Mouse (Mus musculus) midbrain, postnatal 0 days (tissue): Measurements from ENCODE around the gene Gna11. TPM values are rescaled to one million over a fixed set of nuclear protein-coding genes. Genes with fewer than 3 reads are reported as not detected.

ENCODE experiments used
- ATAC-seq: fragments of 200-750 bp; cut with Nextera tagmentation; 2 replicates; pipeline ENCODE4 v1.8.0; 2017; ENCODE audit warnings: moderate number of reproducible peaks, mild to moderate bottlenecking, moderate TSS enrichment, moderate library complexity; ENCODE audit not compliant: low FRiP score
- DNase-seq: peaks from one replicate; pipeline ENCODE4 v3.0.0-alpha.2; 2015; ENCODE audit warnings: low spot score
- H3K27ac ChIP-seq: fragments of 300-500 bp; sonication (generic); 2 replicates; pipeline ENCODE4 v1.5.1; 2014; ENCODE audit warnings: low read depth, mild to moderate bottlenecking, low read length, mixed read lengths
- H3K27me3 ChIP-seq: fragments of 300-500 bp; sonication (generic); 2 replicates; pipeline ENCODE4 v1.6.1; 2014; ENCODE audit warnings: low read length, control low read depth, mixed read lengths; ENCODE audit not compliant: insufficient read depth
- H3K36me3 ChIP-seq: fragments of 300-500 bp; sonication (generic); 2 replicates; pipeline ENCODE4 v1.6.1; 2014; ENCODE audit warnings: low read length, control low read depth, mixed read lengths; ENCODE audit not compliant: insufficient read depth
- H3K4me1 ChIP-seq: fragments of 300-500 bp; sonication (generic); 2 replicates; pipeline ENCODE4 v1.6.1; 2014; ENCODE audit warnings: mild to moderate bottlenecking, control low read depth, antibody characterized with exemption, low read length, mixed read lengths; ENCODE audit not compliant: insufficient read depth
- H3K4me2 ChIP-seq: fragments of 300-500 bp; sonication (generic); 2 replicates; pipeline ENCODE4 v1.6.1; 2014; ENCODE audit warnings: low read depth, mild to moderate bottlenecking, low read length, mixed read lengths; ENCODE audit not compliant: poor library complexity, severe bottlenecking
- H3K4me3 ChIP-seq: fragments of 300-500 bp; sonication (generic); 2 replicates; pipeline ENCODE4 v1.5.1; 2014; ENCODE audit warnings: low read depth, mild to moderate bottlenecking, low read length, moderate library complexity
- H3K9ac ChIP-seq: fragments of 300-500 bp; sonication (generic); replicated peaks from 2 replicates; pipeline ENCODE4 v1.6.1; 2014; ENCODE audit warnings: mild to moderate bottlenecking, low read length, moderate library complexity, mixed read lengths; ENCODE audit not compliant: poor library complexity, severe bottlenecking
- H3K9me3 ChIP-seq: fragments of 300-500 bp; sonication (generic); 2 replicates; pipeline ENCODE4 v1.6.1; 2016; ENCODE audit warnings: low read length, control low read depth
- CTCF ChIP-seq: IDR thresholded peaks from 2 replicates; pipeline ENCODE4 v1.5.1; 2016; ENCODE audit warnings: antibody characterized with exemption, mild to moderate bottlenecking
- WGBS: fragments of 180-500 bp; shearing (Covaris S2); extraction: QIAGEN DNeasy Blood & Tissue Kit; methylation state at CpG from one replicate; pipeline ENCODE4 v1.1.7; 2014; 5-methylcytosine and 5-hydroxymethylcytosine counted together
- polyA plus RNA-seq: library from polyadenylated mRNA; unstranded; fragments of >200 nt; fragmentation: Nextera tagmentation; extraction: Ambion mirVana; gene quantifications from 2 replicates; pipeline ENCODE4 v1.2.1, GENCODE M21; 2015
- total RNA-seq: library from RNA; depleted of rRNA; stranded (reverse); fragments of >200 nt; gene quantifications from 2 replicates; pipeline ENCODE4 v1.2.3, GENCODE M21; 2014; rRNA removed

Gene Gna11
- total RNA-seq (108 and 130 TPM in 2 replicates), polyA plus RNA-seq (107 and 108 TPM in 2 replicates)

DNA sequence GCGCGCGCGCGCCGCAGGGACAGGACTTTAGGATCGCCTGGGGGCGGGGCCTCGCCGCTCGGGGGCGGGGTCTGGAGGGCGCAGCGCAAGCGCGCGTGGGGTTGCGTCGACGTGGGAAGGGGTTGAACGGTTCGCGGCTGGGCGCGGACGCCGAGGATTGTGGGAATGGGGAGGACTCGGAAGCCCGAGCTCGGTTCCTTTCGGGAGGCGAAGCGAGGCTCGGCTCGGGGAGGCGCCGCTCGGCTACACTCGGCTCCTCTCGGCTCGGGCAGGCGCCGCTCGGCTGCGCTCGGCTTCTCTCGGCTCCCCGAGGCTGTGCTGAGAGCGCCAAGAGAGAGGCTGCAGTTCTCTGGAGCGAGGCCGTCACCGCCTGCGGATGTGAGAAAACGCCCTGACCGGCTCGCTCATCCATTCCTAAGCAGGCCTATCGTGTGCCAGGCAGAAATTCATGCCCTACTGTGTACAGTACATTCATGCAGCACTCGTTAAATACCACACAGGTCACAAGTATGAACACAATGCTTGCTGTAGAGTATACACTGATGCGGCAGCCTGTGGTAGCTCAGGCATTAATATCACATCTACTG lies at the start of gene Gna11:
TSS of gene Gna11 (minus strand) at position 30 of the 587 bp plus-strand sequence.
- Histone ChIP-seq H3K27ac (peak within 1 kb of the TSS; percentile 89), H3K27me3 (no peaks in the 10 kb centered on the region), H3K4me2 (peak within 1 kb of the TSS; percentile 94), H3K4me1 (peaks cover 20% of the 10 kb centered on the region), H3K9ac (peak within 1 kb of the TSS; percentile 93), H3K4me3 (peak within 1 kb of the TSS; percentile 95), H3K9me3 (no peaks in the 10 kb centered on the region), H3K36me3 (no peaks in the 10 kb centered on the region)
- peak; percentile 99 for DNase-seq
- peak; percentile 95 for ATAC-seq
- peak; percentile 14; the same call in 1 of the 2 replicates for TF ChIP-seq CTCF
- WGBS = 1% methylated on average over 47 of the region's 59 CpGs

DNA sequence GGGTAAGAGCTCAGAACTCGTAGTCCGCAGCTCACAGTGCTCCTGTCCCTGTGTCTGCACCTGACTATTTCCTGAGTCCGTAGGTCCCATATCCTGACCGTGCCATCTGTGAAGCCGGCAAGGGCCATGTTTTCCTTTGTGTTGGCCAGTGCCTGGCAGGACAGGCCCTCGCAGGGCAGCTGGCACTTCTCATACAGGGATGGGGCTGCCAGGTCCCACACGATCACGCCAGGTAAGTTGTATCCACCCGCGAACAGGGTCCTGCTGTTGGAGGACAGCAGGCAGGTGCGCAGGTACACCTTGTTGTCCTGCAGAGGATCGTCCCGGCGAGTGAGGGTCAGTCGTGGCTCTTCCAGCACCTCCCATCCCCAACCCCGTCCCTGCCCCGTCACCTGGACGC lies 48.9 kb upstream of the Gna11 start:
- Histone ChIP-seq H3K36me3 (peaks cover 2% of the 10 kb centered on the region; the same call in 1 of the 2 replicates), H3K27ac (no peak overlapping the region), H3K9ac (no peak overlapping the region), H3K4me2 (no peak overlapping the region), H3K4me3 (no peak overlapping the region), H3K27me3 (peaks cover 26% of the 10 kb centered on the region), H3K4me1 (peaks cover 18% of the 10 kb centered on the region; the same call in 1 of the 2 replicates), H3K9me3 (no peaks in the 10 kb centered on the region)
- DNase-seq = no peak
- ATAC-seq = no peak
- TF ChIP-seq CTCF = no peak
- WGBS = 85% methylated on average over 18 of the region's 18 CpGs

DNA sequence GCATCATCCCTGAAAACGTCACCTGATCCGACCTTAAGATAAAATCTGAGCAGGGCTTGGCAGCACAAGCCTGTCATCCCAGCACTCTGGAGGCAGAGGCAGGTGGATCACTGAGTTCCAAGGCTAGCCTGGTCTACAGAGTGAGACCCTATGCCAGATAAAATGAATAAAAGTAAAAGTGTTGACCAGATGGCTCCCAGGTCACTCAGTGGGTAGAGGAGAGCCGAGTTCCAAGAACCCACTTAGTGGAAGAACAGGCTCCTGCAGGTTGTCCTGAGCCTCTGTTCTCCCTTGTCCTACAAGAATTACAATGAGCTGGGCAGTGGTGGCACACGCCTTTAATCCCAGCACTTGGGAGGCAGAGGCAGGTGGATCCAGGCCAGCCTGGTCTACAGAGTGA lies 48.2 kb upstream of the Gna11 start:
- Histone ChIP-seq H3K36me3 (peaks cover 2% of the 10 kb centered on the region; the same call in 1 of the 2 replicates), H3K9me3 (no peaks in the 10 kb centered on the region), H3K4me3 (no peak overlapping the region), H3K27me3 (peaks cover 26% of the 10 kb centered on the region), H3K4me2 (no peak overlapping the region), H3K4me1 (peaks cover 18% of the 10 kb centered on the region; the same call in 1 of the 2 replicates), H3K9ac (no peak overlapping the region), H3K27ac (no peak overlapping the region)
- TF ChIP-seq CTCF = no peak
- ATAC-seq (no peak), DNase-seq (no peak)
- WGBS = 66% methylated on average over 4 of the region's 4 CpGs

DNA sequence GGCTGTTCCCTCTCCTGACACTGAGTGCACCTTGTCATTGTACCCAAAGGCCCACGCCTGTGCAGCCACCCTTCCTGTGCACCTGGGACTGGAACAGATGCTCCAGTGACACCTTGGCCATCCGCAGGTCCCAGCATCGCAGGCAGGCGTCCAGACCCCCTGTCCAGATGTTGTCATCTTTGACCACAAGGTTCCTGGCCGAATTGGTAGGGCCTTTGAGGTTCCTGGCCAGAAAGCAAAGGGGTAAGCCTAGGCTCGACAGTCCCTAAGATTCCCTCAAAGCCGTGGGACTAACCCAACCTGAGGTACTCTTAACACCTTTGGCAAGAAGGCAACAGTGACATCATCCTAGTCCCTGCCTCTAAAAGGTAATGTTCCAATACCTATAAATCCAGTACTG lies 47.6 kb upstream of the Gna11 start:
- no peaks in the 10 kb centered on the region for H3K9me3 ChIP-seq
- ATAC-seq (no peak), DNase-seq (no peak)
- H3K4me2 ChIP-seq = no peak overlapping the region
- no peak for TF ChIP-seq CTCF
- no peak overlapping the region for H3K4me3 ChIP-seq
- no peak overlapping the region for H3K9ac ChIP-seq
- H3K27ac ChIP-seq = no peak overlapping the region
- H3K4me1 ChIP-seq = peaks cover 18% of the 10 kb centered on the region; the same call in 1 of the 2 replicates
- peaks cover 4% of the 10 kb centered on the region; the same call in 1 of the 2 replicates for H3K36me3 ChIP-seq
- WGBS = 79% methylated on average over 7 of the region's 7 CpGs
- H3K27me3 ChIP-seq = peaks cover 23% of the 10 kb centered on the region

DNA sequence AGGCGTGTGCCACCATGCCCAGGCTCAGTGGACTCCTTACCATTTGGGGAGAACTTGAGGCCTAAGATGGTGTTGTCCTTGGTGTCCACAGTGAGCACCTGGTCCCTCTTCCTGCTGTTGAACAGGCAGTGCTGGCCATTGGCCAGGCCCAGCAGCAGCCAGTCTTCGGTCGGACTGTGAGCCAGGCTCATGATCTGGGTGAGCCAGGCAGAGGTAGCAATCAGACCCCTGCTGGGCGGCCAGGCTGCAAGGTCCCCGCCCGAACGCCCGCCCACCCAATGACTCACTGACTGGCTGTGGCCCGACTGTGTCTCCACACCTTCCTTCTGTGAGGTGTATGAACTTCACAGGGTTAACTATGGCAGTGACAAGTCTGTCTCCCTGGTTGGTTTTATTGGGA lies 46.9 kb upstream of the Gna11 start:
- no peak overlapping the region for H3K4me3 ChIP-seq
- DNase-seq (no peak), ATAC-seq (no peak)
- no peak for TF ChIP-seq CTCF
- H3K36me3 ChIP-seq = peaks cover 10% of the 10 kb centered on the region; the same call in 1 of the 2 replicates
- no peak overlapping the region for H3K4me2 ChIP-seq
- peaks cover 23% of the 10 kb centered on the region for H3K27me3 ChIP-seq
- H3K9me3 ChIP-seq = no peaks in the 10 kb centered on the region
- H3K27ac ChIP-seq = no peak overlapping the region
- H3K4me1 ChIP-seq = peaks cover 13% of the 10 kb centered on the region; the same call in 1 of the 2 replicates
- no peak overlapping the region for H3K9ac ChIP-seq
- 69% methylated on average over 9 of the region's 9 CpGs for WGBS

DNA sequence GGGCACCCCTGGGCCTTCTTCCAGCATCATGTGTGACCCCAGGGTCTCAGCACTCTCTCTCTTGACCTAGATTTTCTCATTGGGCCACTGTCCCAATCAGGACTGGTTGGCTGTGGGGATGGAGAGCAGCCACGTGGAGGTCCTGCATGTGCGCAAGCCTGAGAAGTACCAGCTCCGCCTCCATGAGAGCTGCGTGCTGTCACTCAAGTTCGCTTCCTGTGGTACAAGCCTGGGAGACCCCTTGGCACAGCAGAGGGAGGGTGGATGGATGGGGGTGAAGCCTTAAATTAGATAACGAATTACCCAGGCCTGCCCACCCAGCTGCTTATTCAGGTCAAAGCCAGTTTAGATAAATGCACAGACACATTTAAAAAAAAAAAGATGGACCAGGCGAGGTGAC lies 43.7 kb upstream of the Gna11 start:
- WGBS = 74% methylated on average over 7 of the region's 7 CpGs
- Histone ChIP-seq H3K4me2 (no peak overlapping the region), H3K9me3 (no peaks in the 10 kb centered on the region), H3K36me3 (peaks cover 12% of the 10 kb centered on the region; the same call in 1 of the 2 replicates), H3K9ac (no peak overlapping the region), H3K27ac (no peak overlapping the region), H3K27me3 (peaks cover 10% of the 10 kb centered on the region), H3K4me1 (no peaks in the 10 kb centered on the region), H3K4me3 (no peak overlapping the region)
- ATAC-seq (no peak), DNase-seq (no peak)
- no peak for TF ChIP-seq CTCF
